Mouse (Mus musculus) lung, postnatal 4 days (tissue): Measurements from ENCODE around the gene Camkk2.
A peak's percentile ranks its signal among the peaks of the same experiment; 100 is the strongest.

Source experiments
- DNase-seq, 2 experiments: peaks; one replicate each; pipeline ENCODE4 v3.0.0; 2021

Camkk2 gene

GRCm38 (mm10) chr5:122779277-122779834 is at the start of gene Camkk2:
Camkk2 (minus strand) TSS chr5:122779409.
- peak; percentile 88 to 95 for DNase-seq

GRCm38 (mm10) chr5:122825099-122825498 is 45.9 kb upstream of the Camkk2 start:
- no peak for DNase-seq

GRCm38 (mm10) chr5:122824450-122824849 is 45.2 kb upstream of the Camkk2 start:
- DNase-seq: no peak

- no peak for DNase-seq
Measured at GRCm38 (mm10) chr5:122823976-122824375, 44.8 kb upstream of the Camkk2 start.

GRCm38 (mm10) chr5:122822441-122822840 is 43.2 kb upstream of the Camkk2 start:
- no peak for DNase-seq

- DNase-seq: no peak
Measured at GRCm38 (mm10) chr5:122821524-122821885, 42.3 kb upstream of the Camkk2 start.

- peak; percentile 95 to 96 for DNase-seq
Measured at GRCm38 (mm10) chr5:122820777-122821523, 41.7 kb upstream of the Camkk2 start, which contains the start of gene Anapc5. Anapc5 (minus strand) TSS chr5:122821339.

- no peak for DNase-seq
Measured at GRCm38 (mm10) chr5:122812699-122813098, 33.5 kb upstream of the Camkk2 start.

- peak; percentile 74 to 78 for DNase-seq
Measured at GRCm38 (mm10) chr5:122811364-122812079, 32.3 kb upstream of the Camkk2 start.

- DNase-seq: no peak
Measured at GRCm38 (mm10) chr5:122805503-122805902, 26.3 kb upstream of the Camkk2 start.

- DNase-seq: peak; percentile 41 to 75
Measured at GRCm38 (mm10) chr5:122802706-122803105, 23.5 kb upstream of the Camkk2 start.

- DNase-seq: no peak
Measured at GRCm38 (mm10) chr5:122801684-122802083, 22.5 kb upstream of the Camkk2 start.

- DNase-seq: no peak
Measured at GRCm38 (mm10) chr5:122800345-122801010, 21.3 kb upstream of the Camkk2 start.

- DNase-seq: peak in 1 of 2 experiments; percentile 63
Measured at GRCm38 (mm10) chr5:122799379-122800344, 20.5 kb upstream of the Camkk2 start.

- peak; percentile 82 to 88 for DNase-seq
Measured at GRCm38 (mm10) chr5:122798557-122799378, 19.6 kb upstream of the Camkk2 start.

GRCm38 (mm10) chr5:122797866-122798265 is 18.7 kb upstream of the Camkk2 start:
- no peak for DNase-seq

- no peak for DNase-seq
Measured at GRCm38 (mm10) chr5:122788696-122789095, 9.5 kb upstream of the Camkk2 start.

- DNase-seq: peak; percentile 53 to 76
Measured at GRCm38 (mm10) chr5:122786035-122786819, 7.0 kb upstream of the Camkk2 start.

GRCm38 (mm10) chr5:122783726-122784406 is 4.7 kb upstream of the Camkk2 start:
- no peak for DNase-seq

GRCm38 (mm10) chr5:122782066-122782465 is 2.9 kb upstream of the Camkk2 start:
- no peak for DNase-seq
